Mouse (Mus musculus): ENCODE data around the gene 2700097O09Rik. TPM values are rescaled to one million over a fixed set of nuclear protein-coding genes. Genes with fewer than 3 reads are reported as not detected.
"Not testable (repeated sequence)": the region's sequence is repeated elsewhere in the genome, so short reads cannot be mapped to it uniquely, and the experiment has no call there.

2700097O09Rik gene
- polyA plus RNA-seq, 1 experiment from 2014 or later = 45.4 TPM

GRCm38 (mm10) chr12:55016339-55017118 is 63.4 kb downstream of the 2700097O09Rik start:
- DNase-seq (ENCODE audit: low spot score) = no peak
- peak overlapping the region; percentile 23; the same call in 1 of the 2 replicates for H3K27ac ChIP-seq
- WGBS = 80% methylated on average over 8 of the region's 8 CpGs

GRCm38 (mm10) chr12:55015428-55015827 is 64.5 kb downstream of the 2700097O09Rik start:
- H3K27ac ChIP-seq = no peak overlapping the region
- no peaks in the 10 kb centered on the region for H3K36me3 ChIP-seq
- 46% methylated on average over 5 of the region's 5 CpGs for WGBS
- H3K9me3 ChIP-seq (replicated peaks) = no peaks in the 10 kb centered on the region
- H3K4me3 ChIP-seq = no peak overlapping the region
- H3K27me3 ChIP-seq (ENCODE audit: low read depth, poor library complexity, severe bottlenecking) = no peaks in the 10 kb centered on the region
- DNase-seq (ENCODE audit: low spot score) = peak; percentile 51
- peaks cover 23% of the 10 kb centered on the region for H3K4me1 ChIP-seq

More at GRCm38 (mm10) chr12:55016339-55017118, 63.4 kb downstream of the 2700097O09Rik start:
- Histone ChIP-seq H3K4me1 (peaks cover 23% of the 10 kb centered on the region), H3K9me3 (replicated peaks) (no peaks in the 10 kb centered on the region), H3K36me3 (no peaks in the 10 kb centered on the region), H3K4me3 (no peak overlapping the region), H3K27me3 (ENCODE audit: low read depth, poor library complexity, severe bottlenecking) (no peaks in the 10 kb centered on the region)

- Histone ChIP-seq H3K4me1 (peaks cover 20% of the 10 kb centered on the region), H3K9me3 (replicated peaks) (no peaks in the 10 kb centered on the region), H3K27me3 (ENCODE audit: low read depth, poor library complexity, severe bottlenecking) (no peaks in the 10 kb centered on the region), H3K36me3 (no peaks in the 10 kb centered on the region), H3K4me3 (no peak within 1 kb of the TSS), H3K27ac (no peak within 1 kb of the TSS)
- DNase-seq (ENCODE audit: low spot score) = no peak
- 86% methylated on average over 6 of the region's 6 CpGs for WGBS
Measured at GRCm38 (mm10) chr12:55013626-55014398, 66.1 kb downstream of the 2700097O09Rik start, which contains the start of gene Baz1a. Gene Baz1a (minus strand): TSS chr12:55014348.

GRCm38 (mm10) chr12:55013031-55013430 is 66.9 kb downstream of the 2700097O09Rik start:
- no peaks in the 10 kb centered on the region for H3K27me3 ChIP-seq (ENCODE audit: low read depth, poor library complexity, severe bottlenecking)
- no peak for DNase-seq (ENCODE audit: low spot score)
- no peak overlapping the region for H3K4me3 ChIP-seq
- no peaks in the 10 kb centered on the region for H3K36me3 ChIP-seq
- peaks cover 20% of the 10 kb centered on the region for H3K4me1 ChIP-seq
- whole genome bisulfite sequencing = 72% methylated on average over 1 of the region's 1 CpGs
- no peak overlapping the region for H3K27ac ChIP-seq
- no peaks in the 10 kb centered on the region for H3K9me3 ChIP-seq (replicated peaks)

- WGBS = 85% methylated on average over 14 of the region's 14 CpGs
- Histone ChIP-seq H3K27ac (no peak overlapping the region), H3K9me3 (replicated peaks) (no peaks in the 10 kb centered on the region), H3K4me3 (no peak overlapping the region), H3K27me3 (ENCODE audit: low read depth, poor library complexity, severe bottlenecking) (no peaks in the 10 kb centered on the region), H3K4me1 (no peaks in the 10 kb centered on the region), H3K36me3 (no peaks in the 10 kb centered on the region)
- DNase-seq (ENCODE audit: low spot score) = no peak
Measured at GRCm38 (mm10) chr12:55007361-55008008, 72.4 kb downstream of the 2700097O09Rik start.

GRCm38 (mm10) chr12:55006071-55006470 is 73.8 kb downstream of the 2700097O09Rik start:
- no peaks in the 10 kb centered on the region for H3K27me3 ChIP-seq (ENCODE audit: low read depth, poor library complexity, severe bottlenecking)
- no peaks in the 10 kb centered on the region for H3K36me3 ChIP-seq
- 93% methylated on average over 7 of the region's 7 CpGs for WGBS
- no peak overlapping the region for H3K27ac ChIP-seq
- H3K4me1 ChIP-seq = no peaks in the 10 kb centered on the region
- no peak for DNase-seq (ENCODE audit: low spot score)
- H3K9me3 ChIP-seq (replicated peaks) = no peaks in the 10 kb centered on the region
- no peak overlapping the region for H3K4me3 ChIP-seq

GRCm38 (mm10) chr12:55004396-55004795 is 75.5 kb downstream of the 2700097O09Rik start:
- WGBS = 93% methylated on average over 3 of the region's 3 CpGs
- no peak for DNase-seq (ENCODE audit: low spot score)

GRCm38 (mm10) chr12:55003843-55004242 is 76.1 kb downstream of the 2700097O09Rik start:
- H3K36me3 ChIP-seq = no peaks in the 10 kb centered on the region
- H3K4me3 ChIP-seq = no peak overlapping the region
- 89% methylated on average over 5 of the region's 5 CpGs for WGBS
- H3K9me3 ChIP-seq (replicated peaks) = no peaks in the 10 kb centered on the region
- no peak for DNase-seq (ENCODE audit: low spot score)
- H3K27ac ChIP-seq = no peak overlapping the region
- no peaks in the 10 kb centered on the region for H3K4me1 ChIP-seq
- H3K27me3 ChIP-seq (ENCODE audit: low read depth, poor library complexity, severe bottlenecking) = no peaks in the 10 kb centered on the region

More at GRCm38 (mm10) chr12:55004396-55004795, 75.5 kb downstream of the 2700097O09Rik start:
- Histone ChIP-seq H3K4me3 (no peak overlapping the region), H3K4me1 (no peaks in the 10 kb centered on the region), H3K36me3 (no peaks in the 10 kb centered on the region), H3K27ac (no peak overlapping the region), H3K27me3 (ENCODE audit: low read depth, poor library complexity, severe bottlenecking) (no peaks in the 10 kb centered on the region), H3K9me3 (replicated peaks) (no peaks in the 10 kb centered on the region)

- 90% methylated on average over 7 of the region's 7 CpGs for WGBS
- not testable (repeated sequence) for H3K4me3 ChIP-seq; H3K4me1 ChIP-seq; H3K27me3 ChIP-seq (ENCODE audit: low read depth, poor library complexity, severe bottlenecking); H3K36me3 ChIP-seq; H3K27ac ChIP-seq; H3K9me3 ChIP-seq (replicated peaks); DNase-seq (ENCODE audit: low spot score)
Measured at GRCm38 (mm10) chr12:55002532-55002931, 77.4 kb downstream of the 2700097O09Rik start.

- no peak overlapping the region for H3K27ac ChIP-seq
- H3K27me3 ChIP-seq (ENCODE audit: low read depth, poor library complexity, severe bottlenecking) = no peaks in the 10 kb centered on the region
- H3K4me3 ChIP-seq = no peak overlapping the region
- WGBS = 78% methylated on average over 14 of the region's 14 CpGs
- H3K4me1 ChIP-seq = peaks cover 3% of the 10 kb centered on the region; the same call in 1 of the 2 replicates
- DNase-seq (ENCODE audit: low spot score) = no peak
- no peaks in the 10 kb centered on the region for H3K36me3 ChIP-seq
- H3K9me3 ChIP-seq (replicated peaks) = no peaks in the 10 kb centered on the region
Measured at GRCm38 (mm10) chr12:54999016-54999690, 80.8 kb downstream of the 2700097O09Rik start.

- Histone ChIP-seq H3K9me3 (replicated peaks) (no peaks in the 10 kb centered on the region), H3K4me3 (no peak overlapping the region), H3K4me1 (peaks cover 3% of the 10 kb centered on the region; the same call in 1 of the 2 replicates), H3K27ac (no peak overlapping the region), H3K36me3 (no peaks in the 10 kb centered on the region), H3K27me3 (ENCODE audit: low read depth, poor library complexity, severe bottlenecking) (no peaks in the 10 kb centered on the region)
- DNase-seq (ENCODE audit: low spot score) = no peak
- WGBS = 67% methylated on average over 5 of the region's 5 CpGs
Measured at GRCm38 (mm10) chr12:54998411-54998810, 81.5 kb downstream of the 2700097O09Rik start.

GRCm38 (mm10) chr12:54996979-54997474 is 82.9 kb downstream of the 2700097O09Rik start:
- H3K4me3 ChIP-seq = no peak overlapping the region
- H3K27me3 ChIP-seq (ENCODE audit: low read depth, poor library complexity, severe bottlenecking) = no peaks in the 10 kb centered on the region
- no peak overlapping the region for H3K27ac ChIP-seq
- H3K36me3 ChIP-seq = no peaks in the 10 kb centered on the region
- DNase-seq (ENCODE audit: low spot score) = no peak
- H3K4me1 ChIP-seq = peaks cover 3% of the 10 kb centered on the region; the same call in 1 of the 2 replicates
- H3K9me3 ChIP-seq (replicated peaks) = no peaks in the 10 kb centered on the region
- 88% methylated on average over 6 of the region's 6 CpGs for WGBS
